Mouse (Mus musculus) ES-Bruce4 (cell line): Measurements from ENCODE around the gene Card11.
A peak's percentile ranks its signal among the peaks of the same experiment; 100 is the strongest.

Experiments used
- CTCF ChIP-seq: IDR thresholded peaks from one replicate; pipeline ENCODE4 v1.8.1; 2011; ENCODE audit warnings: low read depth, low read length
- POLR2A ChIP-seq: IDR thresholded peaks from one replicate; pipeline ENCODE4 v1.8.1; 2011; ENCODE audit warnings: low read length; ENCODE audit not compliant: insufficient read depth

- TF ChIP-seq POLR2A: no peak
- TF ChIP-seq CTCF: peak; percentile 71
These were observed 37.4 kb downstream of the Card11 start for GRCm38 (mm10) chr5:140962945-140963344.
